Mouse (Mus musculus): ENCODE results near the gene Fmnl1. TPM values are rescaled to one million over a fixed set of nuclear protein-coding genes. Genes with fewer than 3 reads are reported as not detected.
A peak's percentile ranks its signal among the peaks of the same experiment; 100 is the strongest.

Fmnl1 gene
- polyA plus RNA-seq, 1 experiment from 2014 or later, result 1.6 TPM

DNA sequence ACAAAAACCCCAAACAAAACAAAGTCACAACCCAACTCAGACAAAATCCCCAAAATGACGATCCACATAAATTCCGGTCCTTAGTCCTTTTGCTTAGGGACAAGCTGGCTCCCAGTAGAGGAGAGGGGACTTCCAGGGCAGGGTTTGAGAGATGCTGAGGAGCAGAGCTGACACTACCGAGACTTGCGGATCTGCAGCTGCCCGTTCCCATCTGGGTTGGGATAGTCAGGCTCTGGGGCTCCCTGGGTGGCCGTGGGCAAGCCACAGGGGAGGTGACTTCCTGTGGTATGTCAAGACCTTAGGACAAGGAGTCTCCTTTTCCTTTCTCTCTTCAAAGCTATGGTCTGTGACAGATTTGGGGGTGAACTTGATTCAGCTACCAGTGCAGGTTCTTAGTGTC is 65.5 kb downstream of the Fmnl1 start:
- WGBS, result 80% methylated on average over 6 of the region's 6 CpGs
- H3K36me3 ChIP-seq, result peaks cover 50% of the 10 kb centered on the region
- no peaks in the 10 kb centered on the region; the same call in 1 of the 2 replicates for H3K4me1 ChIP-seq
- no peaks in the 10 kb centered on the region for H3K27me3 ChIP-seq
- no peak overlapping the region for H3K27ac ChIP-seq
- no peaks in the 10 kb centered on the region for H3K9me3 ChIP-seq (replicated peaks)
- no peak overlapping the region for H3K4me2 ChIP-seq (replicated peaks)
- no peak overlapping the region for H3K9ac ChIP-seq
- H3K4me3 ChIP-seq, result no peak overlapping the region
- no peak for ATAC-seq (ENCODE audit: low FRiP score)

DNA sequence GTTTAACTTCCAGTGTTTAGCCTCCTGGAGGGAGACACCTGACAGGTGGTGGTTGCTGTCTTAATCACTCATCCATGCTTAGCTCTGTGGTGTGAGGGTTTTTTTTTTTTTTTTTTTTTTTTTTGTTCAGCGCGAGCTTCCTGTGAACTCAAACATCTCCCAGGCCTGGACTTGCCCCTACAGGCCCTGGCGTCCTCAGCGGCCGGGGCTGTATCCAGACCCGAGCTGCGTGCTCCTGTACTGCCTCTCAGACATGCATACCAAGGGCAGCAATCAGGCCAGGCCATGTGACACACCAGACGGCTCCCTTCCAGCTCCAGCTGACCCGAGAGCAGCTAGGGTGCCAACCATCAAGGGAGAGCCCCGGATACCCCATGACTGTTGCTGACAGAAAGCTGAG is 66.0 kb downstream of the Fmnl1 start:
- Histone ChIP-seq H3K9ac (no peak overlapping the region), H3K4me1 (no peaks in the 10 kb centered on the region; the same call in 1 of the 2 replicates), H3K27me3 (no peaks in the 10 kb centered on the region), H3K9me3 (replicated peaks) (no peaks in the 10 kb centered on the region), H3K36me3 (peaks cover 49% of the 10 kb centered on the region), H3K4me3 (no peak overlapping the region), H3K27ac (no peak overlapping the region), H3K4me2 (replicated peaks) (no peak overlapping the region)
- ATAC-seq (ENCODE audit: low FRiP score), result no peak
- 85% methylated on average over 10 of the region's 10 CpGs for WGBS

DNA sequence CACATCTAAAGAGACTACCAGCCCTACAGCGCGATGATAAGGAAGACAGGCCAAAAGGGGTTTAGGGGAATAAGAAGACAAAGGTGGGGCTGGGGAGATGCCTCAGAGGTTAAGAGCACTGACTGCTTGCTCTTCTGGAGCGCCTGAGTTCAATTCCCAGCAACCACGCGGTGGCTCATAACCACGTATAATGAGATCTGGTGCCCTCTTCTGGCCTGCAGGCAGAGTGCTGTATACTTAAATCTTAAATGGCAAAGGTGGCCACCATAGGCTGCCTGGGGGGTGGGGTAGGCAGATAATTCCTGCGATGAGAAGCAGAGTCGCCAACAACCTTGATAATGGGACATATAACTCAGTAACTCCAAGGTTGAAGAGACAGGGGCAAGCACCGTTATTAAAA is 66.8 kb downstream of the Fmnl1 start:
- peaks cover 49% of the 10 kb centered on the region for H3K36me3 ChIP-seq
- H3K9ac ChIP-seq, result no peak overlapping the region
- no peaks in the 10 kb centered on the region for H3K9me3 ChIP-seq (replicated peaks)
- no peaks in the 10 kb centered on the region; the same call in 1 of the 2 replicates for H3K4me1 ChIP-seq
- H3K27me3 ChIP-seq, result no peaks in the 10 kb centered on the region
- H3K4me2 ChIP-seq (replicated peaks), result no peak overlapping the region
- WGBS, result 80% methylated on average over 9 of the region's 9 CpGs
- no peak overlapping the region for H3K4me3 ChIP-seq
- H3K27ac ChIP-seq, result no peak overlapping the region
- ATAC-seq (ENCODE audit: low FRiP score), result no peak

DNA sequence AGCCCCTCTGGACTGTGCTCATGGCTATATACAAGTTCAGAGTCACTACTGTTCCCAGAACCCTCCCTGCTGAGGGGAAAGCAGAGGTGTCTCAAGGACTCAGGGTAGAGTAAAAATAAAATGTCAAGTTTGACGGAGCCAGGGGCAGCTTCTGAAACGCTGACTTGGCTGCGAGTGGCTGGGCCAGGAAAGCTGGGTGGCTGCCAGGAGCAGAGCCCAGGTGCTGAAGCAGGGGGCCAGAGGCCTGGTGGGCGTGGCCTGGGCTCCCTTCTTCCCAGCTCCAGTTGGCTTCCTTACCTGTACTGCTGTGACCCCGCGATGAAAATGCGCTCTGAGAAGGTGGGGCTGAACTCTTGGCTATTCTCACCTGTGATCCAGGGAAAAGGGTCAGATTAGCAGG is 69.8 kb downstream of the Fmnl1 start:
- Histone ChIP-seq H3K36me3 (peaks cover 44% of the 10 kb centered on the region), H3K27ac (no peak overlapping the region), H3K4me2 (replicated peaks) (no peak overlapping the region), H3K4me1 (peaks cover 7% of the 10 kb centered on the region; the same call in 1 of the 2 replicates), H3K27me3 (no peaks in the 10 kb centered on the region), H3K4me3 (no peak overlapping the region), H3K9ac (no peak overlapping the region), H3K9me3 (replicated peaks) (no peaks in the 10 kb centered on the region)
- WGBS, result 53% methylated on average over 7 of the region's 7 CpGs
- ATAC-seq (ENCODE audit: low FRiP score), result no peak

DNA sequence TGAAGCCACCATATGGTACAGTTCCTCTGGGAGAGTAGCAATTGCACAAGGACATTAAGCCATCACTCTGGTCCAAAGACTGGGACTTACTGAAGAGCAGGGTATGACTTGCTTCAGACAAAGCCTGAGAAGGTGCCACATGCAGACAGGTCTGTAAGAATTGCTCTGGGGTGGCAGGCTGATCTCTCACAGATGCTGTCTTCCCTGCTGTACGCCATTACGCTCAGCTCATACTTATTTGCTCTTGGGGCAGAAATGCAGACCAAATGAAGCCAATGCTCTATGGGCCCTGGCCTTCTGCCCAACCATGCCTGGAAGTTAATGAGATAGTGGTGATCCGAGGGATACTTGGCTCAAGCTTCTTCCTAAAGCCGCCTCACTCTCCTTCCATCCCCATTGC is 73.9 kb downstream of the Fmnl1 start:
- Histone ChIP-seq H3K9ac (no peak overlapping the region), H3K4me3 (no peak overlapping the region), H3K27me3 (no peaks in the 10 kb centered on the region), H3K4me1 (peaks cover 35% of the 10 kb centered on the region), H3K27ac (0 out of 2 replicates have a peak overlapping the region, but pooled peaks have one; percentile 25), H3K4me2 (replicated peaks) (no peak overlapping the region), H3K36me3 (peaks cover 6% of the 10 kb centered on the region; the same call in 1 of the 2 replicates), H3K9me3 (replicated peaks) (no peaks in the 10 kb centered on the region)
- WGBS, result 95% methylated on average over 4 of the region's 4 CpGs
- ATAC-seq (ENCODE audit: low FRiP score), result no peak

DNA sequence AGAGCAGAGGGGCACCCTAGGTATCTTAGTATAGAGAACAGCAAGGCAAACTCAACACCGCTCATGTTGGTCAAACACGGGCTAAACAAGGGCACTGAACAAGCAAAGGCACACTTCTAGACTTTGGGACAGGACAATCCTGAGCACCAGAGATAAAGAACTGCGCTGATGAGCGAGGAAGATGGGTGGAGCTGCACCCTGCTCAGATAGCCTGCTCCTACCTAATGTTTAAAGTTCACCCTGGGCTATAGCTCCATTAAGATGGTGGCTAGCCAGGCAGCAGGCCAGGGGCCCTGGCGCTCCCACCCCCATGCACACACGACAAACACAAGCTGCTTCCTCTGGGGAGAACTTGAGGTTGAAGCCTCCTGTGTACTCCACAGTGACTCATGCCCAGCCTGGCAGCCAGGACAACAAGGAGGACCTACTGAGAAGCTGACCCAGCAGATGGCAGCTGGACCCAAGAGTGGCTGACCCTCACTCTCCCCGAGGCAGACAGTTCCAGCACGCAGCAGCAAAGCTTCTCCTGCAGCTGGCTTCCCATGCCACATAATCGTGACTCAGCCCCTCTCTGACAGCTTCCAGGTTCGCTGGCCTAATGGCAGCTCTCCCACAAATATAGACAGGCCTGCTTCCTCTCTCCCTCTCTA is 75.3 kb downstream of the Fmnl1 start:
- WGBS, result 80% methylated on average over 10 of the region's 10 CpGs
- Histone ChIP-seq H3K27me3 (no peaks in the 10 kb centered on the region), H3K4me2 (replicated peaks) (no peak overlapping the region), H3K4me3 (no peak overlapping the region), H3K4me1 (peaks cover 35% of the 10 kb centered on the region), H3K36me3 (no peaks in the 10 kb centered on the region), H3K9ac (no peak overlapping the region), H3K9me3 (replicated peaks) (no peaks in the 10 kb centered on the region), H3K27ac (no peak overlapping the region)
- ATAC-seq (ENCODE audit: low FRiP score), result no peak

DNA sequence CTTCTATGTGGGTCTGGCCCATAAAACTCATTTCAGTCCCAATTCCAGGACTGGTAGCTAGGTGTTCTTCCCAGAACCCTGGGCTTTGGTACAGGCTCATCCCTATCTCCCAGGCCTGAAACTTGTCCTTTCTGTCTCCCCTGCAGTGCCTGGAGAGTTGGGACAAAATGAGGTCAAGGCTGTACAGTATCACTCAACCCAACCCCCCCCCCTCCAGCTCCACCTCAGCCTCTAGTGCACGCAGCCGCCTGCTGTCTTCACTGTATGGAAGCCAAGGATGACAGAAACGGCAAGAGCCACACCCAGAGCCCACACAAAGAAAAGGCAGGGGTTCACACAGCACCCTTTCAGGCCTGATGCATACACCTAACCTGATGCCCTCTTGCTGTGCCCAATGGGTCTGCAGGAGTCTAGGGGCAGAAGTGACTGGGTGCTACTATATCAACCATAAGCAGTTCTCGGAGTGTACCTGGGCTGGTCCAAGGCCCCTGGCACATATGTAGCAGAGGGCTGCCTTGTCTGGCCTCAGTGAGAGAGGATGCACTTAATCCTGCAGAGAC is 75.9 kb downstream of the Fmnl1 start:
- ATAC-seq (ENCODE audit: low FRiP score), result no peak
- Histone ChIP-seq H3K9me3 (replicated peaks) (no peaks in the 10 kb centered on the region), H3K27ac (no peak overlapping the region), H3K4me2 (replicated peaks) (no peak overlapping the region), H3K4me1 (peaks cover 35% of the 10 kb centered on the region), H3K4me3 (no peak overlapping the region), H3K27me3 (no peaks in the 10 kb centered on the region), H3K36me3 (no peaks in the 10 kb centered on the region), H3K9ac (no peak overlapping the region)
- 79% methylated on average over 4 of the region's 4 CpGs for WGBS

DNA sequence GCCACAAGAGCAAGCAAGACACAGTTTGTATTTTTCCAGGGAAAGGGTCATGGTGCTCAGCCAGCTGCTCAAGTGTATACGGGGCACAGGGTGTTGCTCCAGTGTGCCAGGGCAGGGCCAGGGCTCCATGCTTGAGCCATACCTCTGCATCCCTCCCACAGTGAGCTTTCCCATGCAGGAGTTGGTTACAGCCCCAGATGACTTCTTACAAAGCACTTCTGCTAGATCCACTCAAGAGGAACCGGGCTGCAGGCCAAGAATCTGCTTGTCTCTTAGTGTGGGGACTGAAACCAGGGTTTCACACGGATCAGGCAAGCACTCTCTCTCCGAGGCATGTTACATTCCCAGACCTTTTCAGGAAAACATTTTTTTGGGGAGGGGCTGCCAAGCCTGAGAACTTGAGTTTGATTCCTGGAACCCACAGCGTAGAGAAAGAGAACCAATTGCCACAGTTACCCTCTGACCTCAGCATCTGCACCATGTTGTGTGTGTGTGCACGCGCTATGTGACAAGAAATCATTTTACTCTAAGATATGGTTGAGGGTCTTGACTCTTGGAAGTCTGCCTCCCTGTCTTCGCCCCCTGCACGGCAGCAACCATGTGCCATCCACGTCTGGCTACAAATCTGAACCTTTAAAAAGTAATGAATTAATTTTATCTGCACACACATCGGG is 76.7 kb downstream of the Fmnl1 start:
- H3K27me3 ChIP-seq, result no peaks in the 10 kb centered on the region
- WGBS, result 78% methylated on average over 11 of the region's 11 CpGs
- H3K9me3 ChIP-seq (replicated peaks), result no peaks in the 10 kb centered on the region
- peaks cover 35% of the 10 kb centered on the region for H3K4me1 ChIP-seq
- peak; percentile 35; the same call in 1 of the 2 replicates for ATAC-seq (ENCODE audit: low FRiP score)
- no peak overlapping the region for H3K4me2 ChIP-seq (replicated peaks)
- H3K36me3 ChIP-seq, result no peaks in the 10 kb centered on the region
- H3K4me3 ChIP-seq, result no peak overlapping the region
- no peak overlapping the region for H3K9ac ChIP-seq
- H3K27ac ChIP-seq, result peak overlapping the region; percentile 44

Other genes starting within 250 kb of the Fmnl1 start
- 6.6 and 7.8 TPM in 2 replicates for gene Kif18b, start 246.0 kb upstream of the Fmnl1 start, polyA plus RNA-seq (2016; fragmentation: Nextera tagmentation; extraction: Ambion mirVana)
- 11.7 and 13.2 TPM in 2 replicates for gene C1ql1, start 224.4 kb upstream of the Fmnl1 start, polyA plus RNA-seq (2016; fragmentation: Nextera tagmentation; extraction: Ambion mirVana)
- 38.6 and 40.3 TPM in 2 replicates for gene Nmt1, start 142.9 kb upstream of the Fmnl1 start, polyA plus RNA-seq (2016; fragmentation: Nextera tagmentation; extraction: Ambion mirVana)
- 160 and 161 TPM in 2 replicates for gene Dcakd, start 142.8 kb upstream of the Fmnl1 start, polyA plus RNA-seq (2016; fragmentation: Nextera tagmentation; extraction: Ambion mirVana)
- gene Plcd3, start 69.4 kb upstream of the Fmnl1 start, polyA plus RNA-seq (2016; fragmentation: Nextera tagmentation; extraction: Ambion mirVana), result 1.6 and 1.7 TPM in 2 replicates
- gene Acbd4, start 69.4 kb upstream of the Fmnl1 start, polyA plus RNA-seq (2016; fragmentation: Nextera tagmentation; extraction: Ambion mirVana), result 7.0 and 8.3 TPM in 2 replicates
- gene Hexim1, start 54.9 kb upstream of the Fmnl1 start, polyA plus RNA-seq (2016; fragmentation: Nextera tagmentation; extraction: Ambion mirVana), result 3.8 and 4.0 TPM in 2 replicates
- gene Hexim2, start 38.7 kb upstream of the Fmnl1 start, polyA plus RNA-seq (2016; fragmentation: Nextera tagmentation; extraction: Ambion mirVana), result 12.0 and 12.9 TPM in 2 replicates
- gene 1700023F06Rik, start 37.5 kb downstream of the Fmnl1 start, polyA plus RNA-seq (2016; fragmentation: Nextera tagmentation; extraction: Ambion mirVana), result 0.34 and 0.71 TPM in 2 replicates
- gene Spata32, start 47.3 kb downstream of the Fmnl1 start, polyA plus RNA-seq (2016; fragmentation: Nextera tagmentation; extraction: Ambion mirVana), result 0.21 TPM in 1 of 2 replicates, not detected in the other
- 3.9 and 4.8 TPM in 2 replicates for gene Map3k14, start 96.4 kb downstream of the Fmnl1 start, polyA plus RNA-seq (2016; fragmentation: Nextera tagmentation; extraction: Ambion mirVana)
- gene Arhgap27, start 192.6 kb downstream of the Fmnl1 start, polyA plus RNA-seq (2016; fragmentation: Nextera tagmentation; extraction: Ambion mirVana), result 5.2 and 5.9 TPM in 2 replicates
- gene Plekhm1, start 241.6 kb downstream of the Fmnl1 start, polyA plus RNA-seq (2016; fragmentation: Nextera tagmentation; extraction: Ambion mirVana), result 11.5 and 12.1 TPM in 2 replicates